Mouse (Mus musculus): ENCODE results near the gene Rmdn3.

- TF ChIP-seq CTCF (IDR thresholded peaks at IDR 0.05; ENCODE audit: low read depth, low read length) (no peak), POLR2A (IDR thresholded peaks at IDR 0.05; ENCODE audit: borderline replicate concordance, low read depth, low read length) (no peak)
These were observed 55.3 kb downstream of the Rmdn3 start for GRCm38 (mm10) chr2:119101552-119101951.
